Mouse (Mus musculus) T-cell, adult 2 months (primary cell): ENCODE results near the gene Polm.

Experiments
- DNase-seq: peaks from one replicate; pipeline ENCODE4 v3.0.0; 2022; ENCODE audit warnings: low spot score

Gene Polm

GRCm38 (mm10) chr11:5837251-5838246 is at the start of gene Polm:
Gene Polm (minus strand): TSS chr11:5838016.
- peak; percentile 87 for DNase-seq

GRCm38 (mm10) chr11:5887250-5887649 is 49.4 kb upstream of the Polm start:
- DNase-seq, result no peak

DNA sequence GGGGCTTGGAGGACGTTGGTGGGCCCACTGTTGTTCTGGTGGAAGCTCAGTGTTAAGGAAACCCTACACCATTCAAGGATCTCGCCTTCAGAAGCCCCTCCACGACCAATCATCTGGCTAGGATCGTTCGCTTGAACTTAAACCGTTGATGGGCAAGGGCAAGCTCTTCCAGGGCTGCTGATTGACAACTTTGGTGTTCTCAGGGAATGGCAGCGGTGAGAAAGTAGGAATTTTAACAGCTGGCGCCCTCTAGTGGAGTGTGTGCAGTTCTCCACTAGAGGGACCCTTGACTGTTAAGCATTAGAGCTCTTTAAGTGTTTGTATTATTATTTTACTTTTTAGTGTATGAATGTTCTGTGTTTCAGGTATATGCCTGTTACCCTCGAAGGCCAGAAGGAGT is 48.4 kb upstream of the Polm start:
- DNase-seq, result peak; percentile 41

DNA sequence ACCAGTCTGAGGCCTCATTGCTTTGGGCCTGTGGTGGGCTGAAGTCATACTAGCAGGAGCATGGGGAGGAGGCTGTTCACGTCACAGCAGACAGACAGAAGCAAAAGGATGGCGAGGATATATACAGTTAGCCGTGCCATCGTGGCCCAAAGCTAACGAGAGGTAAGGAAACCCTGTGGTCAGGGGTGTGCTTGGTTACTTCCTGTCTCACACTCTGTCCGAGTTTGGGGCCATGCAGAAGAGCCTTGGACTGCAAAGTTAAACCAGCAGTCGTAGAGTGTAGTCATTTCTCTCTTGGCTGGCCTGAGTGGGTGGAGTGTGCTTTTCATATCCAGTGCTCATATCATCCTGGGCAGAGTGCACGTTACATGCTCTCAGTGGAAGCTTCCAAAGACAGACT is 44.7 kb upstream of the Polm start:
- DNase-seq, result peak; percentile 28

DNA sequence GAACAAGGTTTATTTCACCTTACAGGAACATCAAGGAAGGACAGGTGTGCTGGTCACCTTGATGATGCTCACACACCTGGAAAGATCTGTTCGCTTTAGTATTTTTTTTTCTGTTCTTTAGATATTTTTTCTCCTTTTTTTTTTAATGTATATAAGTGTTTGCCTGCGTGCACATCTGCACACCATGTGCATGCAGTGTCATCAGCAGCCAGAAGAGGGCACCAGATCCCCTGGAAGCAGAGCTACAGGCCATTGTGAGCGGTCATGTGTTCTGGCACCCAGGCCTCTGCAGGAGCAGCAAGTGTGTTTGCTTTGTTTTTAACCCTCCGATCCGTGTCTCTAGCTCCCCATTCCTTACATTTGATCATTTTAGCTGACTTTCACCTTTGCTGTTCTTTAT is 42.1 kb upstream of the Polm start:
- peak; percentile 49 for DNase-seq

DNA sequence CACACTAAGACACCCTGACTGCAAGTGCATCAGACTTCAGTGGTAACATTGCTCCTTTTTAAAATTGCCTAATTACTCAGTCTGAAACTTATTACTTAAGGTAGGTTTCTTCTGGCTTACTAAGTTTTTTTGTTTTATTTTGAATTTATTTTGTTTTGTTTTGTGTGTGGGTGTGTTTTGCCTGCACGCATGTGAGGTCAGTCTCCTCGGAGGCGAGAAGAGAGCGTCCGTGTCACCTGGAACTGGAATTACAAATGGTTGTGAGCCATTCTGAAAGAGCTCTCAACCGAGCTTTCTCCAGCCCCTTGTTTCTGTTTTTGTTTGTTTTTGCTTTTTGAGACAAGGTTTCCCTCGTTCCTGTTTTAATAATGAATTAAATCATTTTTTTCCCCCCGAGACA is 40.8 kb upstream of the Polm start:
- DNase-seq, result no peak

GRCm38 (mm10) chr11:5877921-5878526 is 40.2 kb upstream of the Polm start, which contains the start of gene Pold2:
Gene Pold2 (minus strand): TSS chr11:5878292.
- peak; percentile 97 for DNase-seq

DNA sequence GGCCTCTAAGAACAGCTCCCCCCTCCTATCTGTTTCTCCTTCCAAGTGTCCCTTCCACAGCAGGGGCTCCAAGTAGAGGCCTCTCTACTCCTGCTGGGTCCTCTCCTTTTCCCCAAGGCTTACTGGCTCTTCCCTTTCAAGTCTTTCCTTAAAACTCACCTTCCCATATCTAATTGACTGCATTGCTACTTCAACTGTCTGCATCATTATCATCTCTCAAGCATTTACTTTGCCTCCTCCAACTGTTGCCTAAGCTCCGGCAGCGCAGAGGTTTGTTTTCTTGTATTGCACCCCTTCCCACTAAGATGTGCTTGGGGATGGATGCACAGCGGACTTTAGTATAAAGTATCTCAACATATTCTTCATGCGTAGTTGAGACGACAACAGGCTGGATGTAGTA is 39.6 kb upstream of the Polm start:
- DNase-seq, result no peak

- no peak for DNase-seq
Measured at GRCm38 (mm10) chr11:5873192-5873591, 35.4 kb upstream of the Polm start.

DNA sequence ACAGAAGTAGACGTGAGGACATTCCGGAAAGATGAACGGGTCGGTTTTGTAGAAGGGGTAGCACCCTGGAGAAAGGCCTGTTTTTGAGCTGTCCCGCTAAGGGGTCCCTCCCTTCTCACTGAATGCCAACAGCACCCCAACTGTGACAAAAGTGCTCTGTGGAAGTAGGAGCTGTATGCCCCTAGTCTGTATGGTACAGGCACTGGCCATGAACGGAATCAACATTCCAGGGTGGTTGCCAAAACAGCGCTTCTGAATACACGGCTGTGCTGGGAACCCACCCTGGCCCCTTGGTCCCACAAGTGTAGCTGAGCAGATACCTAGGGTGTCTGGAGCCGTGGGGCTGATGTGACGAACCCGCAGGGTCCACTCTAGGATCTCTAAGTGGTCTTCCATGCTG is 34.9 kb upstream of the Polm start:
- DNase-seq, result no peak

GRCm38 (mm10) chr11:5870069-5870468 is 32.3 kb upstream of the Polm start:
- no peak for DNase-seq

DNA sequence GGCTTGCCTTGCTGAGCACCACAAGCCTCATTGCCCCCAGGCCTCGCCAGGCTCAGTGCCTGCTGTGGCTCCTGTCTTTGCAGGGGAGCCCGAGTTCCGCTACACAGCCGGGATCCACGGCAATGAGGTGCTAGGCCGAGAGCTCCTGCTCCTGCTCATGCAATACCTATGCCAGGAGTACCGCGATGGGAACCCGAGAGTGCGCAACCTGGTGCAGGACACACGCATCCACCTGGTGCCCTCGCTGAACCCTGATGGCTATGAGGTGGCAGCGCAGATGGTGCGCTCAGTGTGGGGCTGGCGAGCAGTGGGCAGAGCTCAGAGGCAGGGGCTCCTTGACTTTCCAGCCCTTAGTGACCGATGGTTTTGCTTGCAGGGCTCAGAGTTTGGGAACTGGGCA is 31.5 kb upstream of the Polm start:
- no peak for DNase-seq

DNA sequence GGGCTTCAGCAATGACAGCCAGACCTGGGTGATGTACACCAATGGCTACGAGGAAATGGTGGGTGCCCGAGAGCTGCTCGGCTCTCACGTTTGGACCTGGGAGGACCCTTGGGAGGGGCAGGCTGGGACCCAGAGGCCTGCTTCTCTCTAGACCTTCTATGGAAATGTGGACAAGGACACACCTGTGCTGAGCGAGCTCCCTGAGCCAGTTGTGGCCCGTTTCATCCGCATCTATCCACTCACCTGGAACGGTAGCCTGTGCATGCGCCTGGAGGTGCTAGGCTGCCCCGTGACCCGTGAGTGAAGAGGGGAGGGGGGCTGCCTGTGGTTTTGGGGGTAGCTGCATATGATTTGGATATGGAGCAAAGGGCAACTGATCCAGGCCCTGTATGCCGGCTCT is 30.5 kb upstream of the Polm start:
- DNase-seq, result no peak

GRCm38 (mm10) chr11:5867196-5867595 is 29.4 kb upstream of the Polm start:
- no peak for DNase-seq

GRCm38 (mm10) chr11:5862394-5863105 is 24.7 kb upstream of the Polm start:
- DNase-seq, result no peak

- peak; percentile 15 for DNase-seq
Measured at GRCm38 (mm10) chr11:5861678-5862393, 24.0 kb upstream of the Polm start, which contains the start of gene Aebp1. Gene Aebp1 (plus strand): TSS chr11:5861947.

DNA sequence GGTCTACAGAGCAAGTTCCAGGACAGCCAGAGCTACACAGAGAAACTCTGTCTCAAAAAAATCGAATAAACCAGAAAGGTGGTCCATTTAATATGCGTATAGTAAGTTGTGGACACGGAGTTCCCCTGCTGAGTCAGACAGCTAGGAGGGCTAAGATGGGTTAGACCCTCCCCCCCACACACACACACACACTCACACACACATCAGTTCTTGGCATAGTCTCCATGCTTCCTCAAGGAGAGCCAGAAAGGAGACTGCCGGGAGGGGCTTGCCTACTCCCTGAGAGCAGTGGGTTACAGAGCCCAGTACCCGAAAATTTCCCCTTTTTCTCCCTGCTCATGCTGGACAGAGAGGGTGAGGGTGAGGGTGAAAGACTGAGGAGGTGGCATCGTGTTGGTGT is 22.8 kb upstream of the Polm start:
- DNase-seq, result no peak

GRCm38 (mm10) chr11:5859883-5860550 is 22.2 kb upstream of the Polm start:
- no peak for DNase-seq

GRCm38 (mm10) chr11:5858723-5859122 is 20.9 kb upstream of the Polm start:
- DNase-seq, result no peak

- no peak for DNase-seq
Measured at GRCm38 (mm10) chr11:5856479-5857130, 18.8 kb upstream of the Polm start.

DNA sequence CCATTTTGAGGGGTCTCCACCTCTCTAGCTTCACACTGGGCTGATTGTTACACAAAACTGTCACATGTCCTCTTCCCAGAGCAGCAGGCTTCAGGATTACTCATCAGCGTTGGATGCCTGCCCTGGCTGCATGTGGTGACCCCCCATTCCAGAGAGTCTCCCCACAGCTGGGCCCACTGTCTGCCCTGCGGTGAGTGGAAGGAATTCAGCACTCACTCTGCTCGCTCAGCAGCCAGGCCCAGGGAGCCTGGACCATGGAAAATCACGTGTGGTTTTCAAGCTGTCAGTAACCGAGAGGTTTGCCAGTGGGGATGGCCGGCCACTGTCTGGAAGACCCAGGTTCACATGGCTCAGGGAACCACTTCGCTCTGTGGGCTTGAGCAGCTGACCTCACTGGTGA is 18.1 kb upstream of the Polm start:
- no peak for DNase-seq
